Mouse (Mus musculus) hematopoietic stem cell, adult 5-6 weeks (primary cell): ENCODE measurements around the gene Lekr1. TPM values are rescaled to one million over a fixed set of nuclear protein-coding genes. Genes with fewer than 3 reads are reported as not detected.

ENCODE experiments used
- ATAC-seq, 2 experiments: fragments of 125-278 bp in 1 of 2; replicated peaks in 1 of 2; 2 replicates each; pipeline ENCODE4 v1.8.0; 2016 to 2017; ENCODE audit warnings: inconsistent platforms in 2 of 2, mild to moderate bottlenecking in 2 of 2, moderate number of reproducible peaks in 2 of 2, low read depth in 1 of 2, moderate TSS enrichment in 1 of 2; ENCODE audit not compliant: low FRiP score in 2 of 2, poor library complexity in 2 of 2, severe bottlenecking in 2 of 2, insufficient read depth in 1 of 2, low TSS enrichment in 1 of 2
- total RNA-seq: library from RNA; stranded (forward); fragments of 172-1452, 232-1000 nt; gene quantifications from 2 replicates; pipeline ENCODE4 v1.2.3, GENCODE M21; 2017

Gene Lekr1
- total RNA-seq = 6.1 and 6.7 TPM in 2 replicates

DNA sequence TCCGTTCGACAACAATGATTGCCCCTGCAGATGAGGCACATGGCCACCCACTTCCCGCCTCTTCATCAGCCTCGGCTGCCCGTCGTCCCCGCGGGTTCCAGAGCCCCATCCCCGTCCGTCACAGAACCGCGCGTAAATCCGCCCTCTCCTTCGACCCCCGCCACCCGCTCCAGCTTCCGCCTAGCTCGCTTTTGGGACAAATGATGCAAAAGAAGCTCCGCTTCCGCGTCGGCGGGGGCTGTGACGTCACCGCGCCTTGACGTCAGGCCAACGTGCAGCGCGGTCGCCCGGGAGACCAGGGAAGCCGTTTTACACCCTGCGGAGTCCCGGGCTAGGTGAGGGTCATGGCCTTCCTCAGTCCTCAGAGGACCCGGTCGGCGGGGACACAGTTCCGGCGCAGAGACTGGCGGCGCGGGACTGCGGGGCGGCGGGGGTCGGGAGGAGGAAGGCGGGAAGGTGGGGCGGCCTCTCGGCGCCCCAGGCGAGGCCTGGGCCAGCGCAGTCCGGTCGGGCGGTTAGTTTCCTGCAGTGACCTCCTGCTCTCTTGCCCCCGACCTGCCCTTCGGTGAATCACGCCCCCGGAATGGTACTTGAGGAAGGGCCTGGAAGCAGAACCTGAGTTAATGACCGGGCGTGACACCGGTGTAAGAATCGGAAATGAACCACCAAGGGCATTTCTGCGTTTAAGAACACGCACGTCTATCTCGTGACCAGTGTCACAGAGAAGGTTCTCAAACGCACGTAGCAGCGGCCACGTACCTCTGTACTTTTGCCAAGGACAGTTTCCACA, at the start of gene Lekr1:
Lekr1 (plus strand) TSS at position 252 of the 790 bp plus-strand sequence.
- peak; percentile 89 to 92 for ATAC-seq

DNA sequence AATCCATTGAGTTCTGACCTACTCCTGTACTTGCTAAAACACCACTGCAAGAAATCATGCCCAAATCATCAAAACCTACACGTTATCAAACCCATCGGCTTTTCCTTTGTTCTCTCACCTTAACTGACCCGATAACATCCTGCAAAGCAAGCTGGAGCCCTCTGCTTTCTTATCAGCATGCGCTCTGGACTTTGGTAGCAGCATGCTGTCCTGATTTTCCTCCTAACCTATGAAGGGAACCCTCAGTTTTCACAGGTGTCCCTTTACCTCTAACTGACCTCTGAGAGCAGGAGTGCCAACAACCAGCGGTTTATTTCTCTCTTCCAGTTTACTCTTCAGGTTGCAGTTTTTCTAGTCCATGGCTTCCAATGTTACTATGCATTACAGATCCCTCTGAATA, 48.5 kb upstream of the Lekr1 start:
- ATAC-seq = no peak

- ATAC-seq = no peak
These were observed 46.7 kb upstream of the Lekr1 start for GRCm38 (mm10) chr3:65619340-65619739.

DNA sequence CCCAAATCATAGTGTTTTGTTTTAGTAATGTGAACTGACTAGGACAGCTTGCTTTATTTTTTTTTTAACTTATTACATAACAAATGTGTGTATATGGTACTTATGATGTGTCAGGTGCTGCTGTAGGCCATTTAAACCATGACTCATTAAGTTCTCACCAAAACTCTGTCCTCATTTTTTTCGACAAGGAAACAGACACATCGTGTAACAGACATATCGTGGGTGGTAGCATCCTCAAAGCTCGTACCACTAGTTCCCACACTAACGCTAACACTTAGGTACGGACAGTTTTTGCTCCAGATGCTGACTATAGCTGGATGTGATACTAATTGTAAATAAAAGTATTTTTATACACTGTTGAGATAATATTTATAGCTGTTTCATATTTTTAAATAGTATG, 43.0 kb upstream of the Lekr1 start:
- no peak for ATAC-seq

DNA sequence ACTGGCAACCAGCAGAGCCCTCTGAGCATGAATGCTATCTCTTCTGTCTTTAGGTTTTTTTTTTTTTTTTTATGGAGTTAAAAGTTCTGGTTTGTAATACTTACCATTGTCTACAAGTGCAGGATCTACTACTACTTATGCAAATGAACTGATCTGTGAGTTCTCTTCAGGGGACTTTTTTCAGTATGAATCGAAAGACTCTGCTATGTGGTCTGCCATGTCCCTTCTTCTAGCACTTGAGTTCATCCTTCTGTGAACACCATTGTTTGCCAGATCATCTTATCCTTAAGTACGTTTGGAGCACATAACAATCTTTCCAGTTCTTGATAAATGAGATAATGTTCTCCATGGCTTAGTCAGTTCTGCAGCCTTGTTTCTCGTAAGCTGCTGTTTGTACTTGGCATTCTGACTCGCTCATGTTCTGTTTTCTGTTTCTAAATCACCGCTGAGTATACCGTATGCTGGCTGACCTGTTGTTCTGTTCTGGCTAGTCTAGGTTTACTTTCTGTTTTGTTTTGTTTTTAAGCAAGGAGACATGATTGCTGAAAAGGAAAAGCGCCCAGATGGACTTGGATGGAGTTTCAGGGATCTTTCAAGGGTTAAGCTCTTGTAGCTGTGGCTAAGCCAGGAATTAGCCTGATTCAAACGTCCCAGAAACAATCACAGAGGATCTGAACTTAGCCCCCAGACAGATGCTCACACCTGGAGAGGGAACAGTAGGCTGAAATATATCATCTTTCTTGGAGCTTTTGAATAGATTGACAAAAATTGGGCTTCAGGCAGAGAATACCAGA, 40.3 kb upstream of the Lekr1 start:
- no peak for ATAC-seq

- no peak for ATAC-seq
These were observed 39.6 kb upstream of the Lekr1 start for GRCm38 (mm10) chr3:65626290-65626914.

DNA sequence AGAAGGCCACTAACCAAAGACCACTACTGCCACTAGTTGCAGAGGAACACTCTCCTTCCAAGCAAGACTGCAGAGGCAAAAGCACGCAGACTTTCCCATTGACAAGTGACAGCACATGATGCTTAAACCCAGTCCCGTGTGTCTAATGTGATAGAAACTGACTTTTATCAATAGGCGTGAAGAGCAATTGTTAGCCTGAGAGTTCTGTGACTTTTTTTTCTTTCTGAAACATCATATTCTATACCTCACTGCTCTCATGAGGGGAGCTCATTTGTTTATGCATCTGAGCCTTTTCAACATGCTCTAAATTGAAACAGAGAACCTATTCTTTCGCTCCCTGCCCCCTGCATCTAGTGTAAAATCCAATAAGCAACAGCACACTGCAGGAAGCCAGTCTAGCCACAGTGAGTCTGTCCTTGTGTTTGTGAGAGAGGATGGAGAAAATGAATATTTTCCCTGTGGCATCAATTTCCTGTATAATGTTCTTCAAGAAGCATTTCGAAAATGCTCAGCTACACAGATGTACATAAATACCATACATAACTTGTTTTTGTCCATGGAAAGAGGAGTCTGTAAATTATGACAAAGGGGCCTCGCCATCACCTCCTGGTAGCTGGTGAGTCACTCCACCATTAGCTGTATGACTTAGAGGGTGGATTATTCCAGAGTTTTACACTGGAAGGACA, 38.9 kb upstream of the Lekr1 start:
- no peak for ATAC-seq

DNA sequence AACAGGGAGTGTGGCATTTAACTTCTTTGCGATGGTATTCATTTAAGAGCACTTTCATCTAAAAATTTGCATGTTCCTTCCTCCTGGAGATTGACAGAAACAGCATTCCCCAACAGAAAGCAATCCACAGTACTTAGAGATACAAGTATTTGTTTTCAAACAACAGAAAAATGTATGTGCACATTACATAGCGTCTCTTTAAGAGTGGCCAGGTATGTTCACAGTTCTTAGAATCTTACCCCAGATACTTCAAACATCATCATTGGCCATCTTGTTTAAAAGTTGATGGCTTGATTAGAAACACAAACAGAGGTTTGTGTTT, 38.4 kb upstream of the Lekr1 start:
- no peak for ATAC-seq

DNA sequence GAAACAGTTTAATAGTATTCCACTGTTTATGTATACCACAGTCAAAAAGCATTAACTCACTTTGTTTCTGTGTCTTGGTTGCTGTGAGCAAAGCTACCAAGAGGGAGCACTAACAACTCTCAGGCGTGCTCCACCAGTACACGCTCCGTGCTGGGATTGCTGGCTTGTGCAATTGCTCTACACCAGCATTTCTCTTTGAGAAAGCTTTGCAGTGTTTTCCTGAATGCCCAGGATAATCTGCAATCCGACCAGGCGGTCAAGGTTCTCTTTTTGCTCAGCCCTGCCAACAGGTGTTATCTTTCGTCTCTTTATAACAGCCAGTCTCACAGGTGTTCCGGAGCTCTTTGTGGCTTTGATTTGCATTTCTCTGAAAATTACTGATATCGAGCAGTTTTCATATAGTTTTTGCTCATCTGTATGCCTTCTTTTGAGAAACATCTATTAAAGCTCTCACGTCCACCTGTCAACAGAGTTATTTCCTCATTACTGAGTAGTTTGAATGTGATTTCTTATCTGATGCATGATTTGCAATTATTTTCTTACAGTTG, 36.4 kb upstream of the Lekr1 start:
- ATAC-seq = no peak

- ATAC-seq = no peak
These were observed 32.4 kb upstream of the Lekr1 start for GRCm38 (mm10) chr3:65633604-65634003.

- ATAC-seq = no peak
These were observed 30.0 kb upstream of the Lekr1 start for GRCm38 (mm10) chr3:65635983-65636382.

DNA sequence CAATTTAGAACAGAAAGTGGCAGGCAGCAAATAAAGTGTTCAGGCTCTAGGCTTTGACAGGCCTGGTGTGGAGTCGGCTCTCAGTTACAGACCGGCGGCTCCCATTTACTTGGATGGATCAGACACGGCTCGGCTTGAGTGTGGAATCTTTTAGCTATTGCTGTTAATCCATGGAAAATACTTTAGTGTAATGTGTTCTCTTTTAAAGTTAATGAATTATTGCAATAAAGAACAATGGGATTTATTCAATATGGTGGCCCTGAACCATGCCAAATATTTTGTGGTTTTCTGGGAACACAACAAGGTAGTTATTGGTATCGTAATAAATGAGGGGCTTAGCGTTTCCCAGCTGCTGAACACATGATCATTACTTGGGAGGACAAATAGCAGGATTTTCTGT, 28.7 kb upstream of the Lekr1 start:
- ATAC-seq = no peak

- no peak for ATAC-seq
These were observed 27.1 kb upstream of the Lekr1 start for GRCm38 (mm10) chr3:65638896-65639295.

DNA sequence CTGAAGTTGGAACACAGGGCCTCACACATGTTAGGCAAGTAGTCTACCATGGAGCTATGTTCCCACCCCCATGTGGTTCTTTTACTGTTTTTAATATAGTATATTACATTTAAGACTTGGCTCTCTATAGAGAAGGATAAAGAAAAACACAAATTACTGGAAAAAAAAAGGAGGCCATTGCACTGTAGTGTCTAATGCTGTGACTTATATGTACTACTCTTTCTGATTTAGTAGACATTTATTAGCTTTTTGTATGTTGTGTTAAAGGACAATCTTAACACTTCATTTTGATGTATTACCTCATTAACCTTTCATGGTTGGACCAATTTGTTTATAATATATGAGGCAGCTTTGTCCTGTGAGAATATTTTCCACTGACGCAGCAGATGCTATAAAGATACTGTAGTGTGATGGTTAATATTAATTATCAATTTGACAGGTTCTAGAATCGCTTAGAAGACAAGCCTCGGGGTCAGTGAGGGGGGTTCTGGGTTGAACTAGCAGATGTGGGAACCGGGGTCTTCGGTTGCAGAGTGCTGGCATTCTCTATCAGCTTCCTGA, 26.5 kb upstream of the Lekr1 start:
- ATAC-seq = no peak

GRCm38 (mm10) chr3:65642959-65643358, 23.1 kb upstream of the Lekr1 start:
- no peak for ATAC-seq

DNA sequence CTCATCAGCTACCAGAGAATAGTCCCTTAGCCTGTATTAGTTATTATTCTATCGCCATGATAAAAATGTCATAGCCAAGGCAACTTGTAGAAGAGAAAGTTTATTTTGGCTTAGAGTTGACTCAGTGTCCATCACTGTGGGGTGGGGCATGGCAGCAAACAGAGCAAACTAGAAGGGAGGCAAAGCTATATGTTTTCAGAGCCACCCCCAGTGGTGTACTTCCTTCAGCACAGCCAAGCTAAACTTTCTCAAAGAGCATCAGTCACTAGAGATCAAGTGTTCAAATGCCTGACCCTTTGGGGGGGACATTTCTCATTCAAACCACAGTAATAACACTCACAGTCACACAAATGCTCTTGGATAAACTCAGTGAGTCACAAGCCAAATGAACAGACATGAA, 22.4 kb upstream of the Lekr1 start:
- no peak for ATAC-seq

DNA sequence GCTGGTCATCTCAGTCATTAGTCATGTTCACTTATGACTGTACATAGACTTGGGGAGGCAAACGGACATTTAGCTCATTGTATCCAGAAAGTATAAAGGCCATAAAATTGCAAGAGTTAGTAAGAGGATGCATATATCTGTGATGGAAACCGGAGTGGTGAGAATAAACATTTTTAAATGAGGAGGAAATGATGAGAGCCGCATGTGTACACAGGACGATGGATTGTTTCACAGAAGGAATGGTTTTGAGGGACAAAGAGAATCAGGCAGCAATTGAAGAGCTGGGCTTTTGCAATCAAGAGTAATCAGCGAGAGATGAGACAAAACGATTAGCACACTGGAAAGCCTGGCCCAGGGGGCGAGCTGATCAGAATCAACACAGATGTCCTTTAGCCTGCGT, 18.4 kb upstream of the Lekr1 start:
- ATAC-seq = no peak
